Mouse (Mus musculus) erythroblast, embryonic 14.5 days (primary cell): ENCODE measurements around the gene Letm1. TPM values are rescaled to one million over a fixed set of nuclear protein-coding genes. Genes with fewer than 3 reads are reported as not detected.

Experiments used
- H3K27me3 ChIP-seq: 2 replicates; pipeline ENCODE4 v1.6.1; 2012; ENCODE audit warnings: inconsistent platforms; ENCODE audit not compliant: control insufficient read depth
- H3K36me3 ChIP-seq: 2 replicates; pipeline ENCODE4 v1.6.1; 2012; ENCODE audit warnings: mild to moderate bottlenecking, inconsistent platforms; ENCODE audit not compliant: control insufficient read depth
- H3K4me1 ChIP-seq: 2 replicates; pipeline ENCODE4 v1.6.1; 2012; ENCODE audit warnings: inconsistent platforms; ENCODE audit not compliant: control insufficient read depth
- H3K4me3 ChIP-seq: replicated peaks from 2 replicates; pipeline ENCODE3; 2012; ENCODE audit warnings: moderate library complexity, mild to moderate bottlenecking, inconsistent platforms
- H3K9me3 ChIP-seq: 2 replicates; pipeline ENCODE4 v1.6.1; 2012; ENCODE audit warnings: low read length, inconsistent platforms, mixed read lengths; ENCODE audit not compliant: control insufficient read depth
- GATA1 ChIP-seq: IDR thresholded peaks from 2 replicates; pipeline ENCODE4 v1.6.1; 2012; ENCODE audit warnings: low read length, inconsistent platforms, mixed read lengths
- TAL1 ChIP-seq: IDR thresholded peaks from 3 replicates; pipeline ENCODE4 v1.6.1; 2012; ENCODE audit warnings: low read length, inconsistent platforms, mixed read lengths
- polyA plus RNA-seq: library from polyadenylated mRNA; stranded (reverse); fragments of >175 nt; gene quantifications from 2 replicates; pipeline ENCODE4 v1.2.3, GENCODE M21; 2012

Gene Letm1
- polyA plus RNA-seq, 1 experiment, result 2.8 TPM

GRCm38 (mm10) chr5:33781964-33782344, 663 bp downstream of the Letm1 start:
- H3K27me3 ChIP-seq, result peaks cover 2% of the 10 kb centered on the region
- peaks cover 36% of the 10 kb centered on the region for H3K4me1 ChIP-seq
- peaks cover 16% of the 10 kb centered on the region for H3K36me3 ChIP-seq
- no peak for TF ChIP-seq GATA1
- TF ChIP-seq TAL1, result no peak
- no peaks in the 10 kb centered on the region for H3K9me3 ChIP-seq
- H3K4me3 ChIP-seq, result peak overlapping the region; percentile 96

- Histone ChIP-seq H3K9me3 (no peaks in the 10 kb centered on the region), H3K4me3 (no peak overlapping the region), H3K4me1 (peaks cover 23% of the 10 kb centered on the region), H3K36me3 (peaks cover 40% of the 10 kb centered on the region), H3K27me3 (no peaks in the 10 kb centered on the region)
- TF ChIP-seq GATA1, result no peak
- TF ChIP-seq TAL1, result no peak
Measured at GRCm38 (mm10) chr5:33777195-33777594, 5.4 kb downstream of the Letm1 start.

GRCm38 (mm10) chr5:33743481-33743880, 39.1 kb downstream of the Letm1 start:
- no peak for TF ChIP-seq TAL1
- TF ChIP-seq GATA1, result no peak
- H3K9me3 ChIP-seq, result no peaks in the 10 kb centered on the region
- no peak overlapping the region for H3K4me3 ChIP-seq
- H3K36me3 ChIP-seq, result peaks cover 71% of the 10 kb centered on the region
- no peaks in the 10 kb centered on the region for H3K27me3 ChIP-seq
- no peaks in the 10 kb centered on the region for H3K4me1 ChIP-seq

GRCm38 (mm10) chr5:33740548-33740947, 42.1 kb downstream of the Letm1 start:
- H3K9me3 ChIP-seq, result no peaks in the 10 kb centered on the region
- no peaks in the 10 kb centered on the region for H3K27me3 ChIP-seq
- H3K36me3 ChIP-seq, result peaks cover 44% of the 10 kb centered on the region
- H3K4me3 ChIP-seq, result no peak overlapping the region
- TF ChIP-seq TAL1 (no peak), GATA1 (no peak)
- H3K4me1 ChIP-seq, result no peaks in the 10 kb centered on the region

GRCm38 (mm10) chr5:33738341-33738740, 44.3 kb downstream of the Letm1 start:
- H3K4me1 ChIP-seq, result no peaks in the 10 kb centered on the region
- TF ChIP-seq GATA1, result no peak
- peaks cover 35% of the 10 kb centered on the region for H3K36me3 ChIP-seq
- H3K4me3 ChIP-seq, result no peak overlapping the region
- no peaks in the 10 kb centered on the region for H3K27me3 ChIP-seq
- H3K9me3 ChIP-seq, result no peaks in the 10 kb centered on the region

GRCm38 (mm10) chr5:33737903-33738321, 44.7 kb downstream of the Letm1 start:
- H3K27me3 ChIP-seq, result no peaks in the 10 kb centered on the region
- TF ChIP-seq TAL1, result no peak
- TF ChIP-seq GATA1, result no peak
- no peak overlapping the region for H3K4me3 ChIP-seq
- no peaks in the 10 kb centered on the region for H3K9me3 ChIP-seq
- H3K4me1 ChIP-seq, result no peaks in the 10 kb centered on the region
- peaks cover 31% of the 10 kb centered on the region for H3K36me3 ChIP-seq

GRCm38 (mm10) chr5:33736230-33736629, 46.4 kb downstream of the Letm1 start:
- TF ChIP-seq TAL1 (no peak), GATA1 (no peak)
- Histone ChIP-seq H3K4me3 (no peak overlapping the region), H3K4me1 (no peaks in the 10 kb centered on the region), H3K9me3 (no peaks in the 10 kb centered on the region), H3K36me3 (peaks cover 28% of the 10 kb centered on the region), H3K27me3 (no peaks in the 10 kb centered on the region)

GRCm38 (mm10) chr5:33735412-33736092, 47.1 kb downstream of the Letm1 start:
- Histone ChIP-seq H3K4me1 (no peaks in the 10 kb centered on the region), H3K9me3 (no peaks in the 10 kb centered on the region), H3K36me3 (peaks cover 22% of the 10 kb centered on the region), H3K4me3 (no peak overlapping the region), H3K27me3 (no peaks in the 10 kb centered on the region)
- TF ChIP-seq TAL1 (no peak), GATA1 (no peak)

GRCm38 (mm10) chr5:33733837-33734236, 48.8 kb downstream of the Letm1 start:
- H3K9me3 ChIP-seq, result no peaks in the 10 kb centered on the region
- no peaks in the 10 kb centered on the region for H3K4me1 ChIP-seq
- no peaks in the 10 kb centered on the region for H3K27me3 ChIP-seq
- H3K36me3 ChIP-seq, result peaks cover 22% of the 10 kb centered on the region; the same call in 1 of the 2 replicates
- H3K4me3 ChIP-seq, result no peak overlapping the region
- no peak for TF ChIP-seq GATA1
- TF ChIP-seq TAL1, result no peak

GRCm38 (mm10) chr5:33731051-33731450, 51.6 kb downstream of the Letm1 start:
- Histone ChIP-seq H3K36me3 (peaks cover 28% of the 10 kb centered on the region; the same call in 1 of the 2 replicates), H3K27me3 (peaks cover 6% of the 10 kb centered on the region), H3K4me1 (no peaks in the 10 kb centered on the region), H3K4me3 (no peak overlapping the region), H3K9me3 (no peaks in the 10 kb centered on the region)
- TF ChIP-seq TAL1, result no peak
- no peak for TF ChIP-seq GATA1
